Mouse (Mus musculus) gastrocnemius, postnatal 14 days (tissue): ENCODE results near the gene Ahcyl2. TPM values are rescaled to one million over a fixed set of nuclear protein-coding genes. Genes with fewer than 3 reads are reported as not detected.
"Not testable (repeated sequence)": the region's sequence is repeated elsewhere in the genome, so short reads cannot be mapped to it uniquely, and the experiment has no call there.

Experiments used
- DNase-seq: peaks from one replicate; pipeline ENCODE4 v3.0.0; 2021; ENCODE audit warnings: mixed read lengths
- intact Hi-C: fragments of 180-260 bp; cut with DNase I; formaldehyde crosslinking; loops from one replicate; pipeline ENCODE4 v1.15.1; 2025; ENCODE audit warnings: low total_unique reads
- long read RNA-seq, 2 experiments: library from polyadenylated mRNA; stranded (forward); transcript quantifications; one replicate each; pipeline ENCODE4 v2.0.0; 2021
- total RNA-seq, 2 experiments: library from RNA; stranded (reverse); gene quantifications; 2 replicates each; pipeline ENCODE4 v1.2.3; 2021

The Ahcyl2 gene
- total RNA-seq: 10 to 100 TPM in 1 of 2 experiments, 1 to 10 TPM in 1; 9.5 to 10.9 TPM
- long read RNA-seq, experiment 1, partial matches to known transcripts: 1 of 3 reads
- long read RNA-seq, experiment 1, other reads (novel, unspliced or antisense): 2 of 3 reads
- long read RNA-seq, experiment 2, full-length matches to known transcripts: 1 of 4 reads
- long read RNA-seq, experiment 2, partial matches to known transcripts: 0 of 4 reads
- long read RNA-seq, experiment 2, other reads (novel, unspliced or antisense): 3 of 4 reads

DNA sequence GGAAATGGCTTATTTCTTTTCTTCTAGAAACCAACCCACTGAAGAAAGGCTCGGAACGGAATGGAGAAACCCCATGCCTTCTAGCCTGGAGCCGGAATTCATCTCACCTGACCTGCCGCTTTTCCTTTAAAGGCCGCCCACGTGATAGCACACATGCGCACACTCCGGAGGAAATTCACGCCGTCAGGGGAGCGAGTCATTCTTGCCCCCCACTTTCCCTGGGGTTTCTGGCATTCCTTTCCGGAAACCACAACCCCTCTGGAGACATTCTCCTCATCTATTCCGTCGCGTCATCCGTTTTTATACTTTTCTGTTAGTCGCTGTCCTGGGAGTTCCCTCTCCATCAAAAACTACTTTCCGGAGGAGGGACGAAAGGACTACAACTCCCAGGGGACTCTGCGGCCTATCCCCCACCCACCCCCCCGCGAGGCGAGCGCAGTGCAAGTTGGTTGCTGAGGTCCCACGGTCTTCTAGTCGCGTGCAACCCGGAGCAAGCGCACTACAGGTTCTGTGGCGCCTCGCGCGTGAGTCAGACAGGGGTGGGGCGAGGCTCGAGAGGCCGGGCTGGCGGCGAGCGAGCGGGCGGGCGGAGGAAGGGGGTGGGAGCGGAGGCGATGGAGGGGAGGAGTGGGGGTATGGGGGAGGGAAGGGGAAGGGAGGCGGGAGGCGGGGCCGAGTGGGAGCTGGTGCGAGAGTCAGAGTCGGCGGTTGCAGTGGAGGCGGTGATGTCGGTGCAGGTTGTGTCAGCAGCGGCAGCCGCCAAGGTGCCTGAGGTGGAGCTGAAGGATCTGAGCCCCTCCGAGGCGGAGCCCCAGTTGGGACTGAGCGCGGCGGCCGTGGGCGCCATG is at the start of gene Ahcyl2:
Gene Ahcyl2 (plus strand): TSS at position 199 of the 848 bp plus-strand sequence.
- intact Hi-C loops: no loop called here
- peak; percentile 97 for DNase-seq

DNA sequence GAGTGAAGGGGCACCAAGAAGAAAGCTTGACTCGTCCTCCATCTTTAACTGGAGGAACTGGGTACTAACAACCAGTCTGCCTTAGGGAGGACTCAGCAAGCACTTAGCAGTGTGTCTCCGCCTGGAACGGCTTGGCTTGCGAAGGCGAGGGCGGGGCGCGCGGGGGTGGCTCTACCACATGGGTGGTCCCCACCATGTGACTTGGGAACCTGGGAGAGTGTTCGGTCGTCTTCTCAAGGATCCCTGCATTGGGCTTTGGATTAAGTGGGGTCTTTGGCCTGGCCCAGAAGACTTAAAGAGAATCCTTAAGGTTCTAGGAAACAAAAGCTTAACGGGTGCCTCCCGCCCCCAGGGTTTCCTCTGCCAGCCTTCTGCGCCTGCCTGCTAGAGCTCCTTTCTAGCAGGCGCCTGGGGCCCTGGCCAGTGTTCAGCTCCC is 48.9 kb upstream of the Ahcyl2 start:
- DNase-seq: peak; percentile 65
- intact Hi-C loops: no loop called here

- no peak for DNase-seq
- intact Hi-C loops: no loop called here
These were observed 45.9 kb upstream of the Ahcyl2 start for GRCm38 (mm10) chr6:29721890-29722289.

GRCm38 (mm10) chr6:29726576-29727200 is 41.1 kb upstream of the Ahcyl2 start:
- DNase-seq: no peak
- intact Hi-C loops: no loop called here

GRCm38 (mm10) chr6:29728035-29728434 is 39.8 kb upstream of the Ahcyl2 start:
- DNase-seq: no peak
- intact Hi-C loops: no loop called here

GRCm38 (mm10) chr6:29729491-29729890 is 38.3 kb upstream of the Ahcyl2 start:
- intact Hi-C loops: no loop called here
- DNase-seq: no peak

DNA sequence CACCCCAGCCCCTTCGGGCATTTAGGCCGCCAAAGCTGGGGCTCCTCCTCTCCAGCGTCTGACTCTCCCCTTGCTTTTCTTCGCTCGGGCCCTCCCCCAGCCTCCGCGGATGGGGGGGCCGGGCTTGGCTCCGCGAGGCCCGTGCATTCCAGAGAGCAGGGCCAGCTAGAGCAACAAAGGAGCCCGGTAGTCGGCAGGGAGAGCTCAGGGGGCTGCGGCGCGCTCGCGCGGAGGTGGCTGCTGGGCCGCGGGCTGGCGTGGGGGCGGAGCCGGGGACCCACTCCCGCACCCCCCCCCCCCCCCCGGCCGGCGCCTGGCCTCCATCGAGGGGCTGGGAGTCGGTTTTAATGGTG is 32.5 kb upstream of the Ahcyl2 start, which contains the start of gene Smo:
Gene Smo (plus strand): TSS at position 168 of the 353 bp plus-strand sequence.
- peak; percentile 82 for DNase-seq
- intact Hi-C loops: no loop called here

DNA sequence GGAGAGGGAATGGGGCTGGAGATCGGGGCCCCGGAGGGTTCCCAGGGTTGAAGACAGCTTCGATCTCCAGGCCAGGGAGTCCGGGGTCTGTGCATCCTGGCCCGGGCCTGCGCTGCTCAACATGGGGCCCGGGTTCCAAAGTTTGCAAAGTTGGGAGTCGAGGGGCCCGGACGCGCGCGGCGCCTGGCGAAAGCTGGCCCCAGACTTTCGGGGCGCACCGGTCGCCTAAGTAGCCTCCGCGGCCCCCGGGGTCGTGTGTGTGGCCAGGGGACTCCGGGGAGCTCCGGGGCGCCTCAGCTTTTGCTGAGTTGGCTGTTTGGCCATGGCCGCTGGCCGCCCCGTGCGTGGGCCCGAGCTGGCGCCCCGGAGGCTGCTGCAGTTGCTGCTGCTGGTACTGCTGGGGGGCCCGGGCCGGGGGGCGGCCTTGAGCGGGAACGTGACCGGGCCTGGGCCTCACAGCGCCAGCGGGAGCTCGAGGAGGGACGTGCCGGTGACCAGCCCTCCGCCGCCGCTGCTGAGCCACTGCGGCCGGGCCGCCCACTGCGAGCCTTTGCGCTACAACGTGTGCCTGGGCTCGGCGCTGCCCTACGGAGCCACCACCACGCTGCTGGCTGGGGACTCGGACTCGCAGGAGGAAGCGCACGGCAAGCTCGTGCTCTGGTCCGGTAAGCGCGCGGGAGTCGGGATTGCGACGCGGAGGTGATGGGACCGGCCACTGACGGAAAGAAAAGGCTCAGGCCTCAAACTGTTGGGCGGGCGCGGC is 31.9 kb upstream of the Ahcyl2 start:
- intact Hi-C loops: no loop called here
- peak; percentile 73 for DNase-seq

GRCm38 (mm10) chr6:29736610-29737458 is 31.0 kb upstream of the Ahcyl2 start:
- intact Hi-C loops: no loop called here
- no peak for DNase-seq

- DNase-seq: no peak
- intact Hi-C loops: no loop called here
These were observed 16.2 kb upstream of the Ahcyl2 start for GRCm38 (mm10) chr6:29751466-29752152.

- intact Hi-C loops: no loop called here
- no peak for DNase-seq
These were observed 14.5 kb upstream of the Ahcyl2 start for GRCm38 (mm10) chr6:29753336-29753735.

GRCm38 (mm10) chr6:29756001-29756400 is 11.8 kb upstream of the Ahcyl2 start:
- intact Hi-C loops: no loop called here
- DNase-seq: no peak

DNA sequence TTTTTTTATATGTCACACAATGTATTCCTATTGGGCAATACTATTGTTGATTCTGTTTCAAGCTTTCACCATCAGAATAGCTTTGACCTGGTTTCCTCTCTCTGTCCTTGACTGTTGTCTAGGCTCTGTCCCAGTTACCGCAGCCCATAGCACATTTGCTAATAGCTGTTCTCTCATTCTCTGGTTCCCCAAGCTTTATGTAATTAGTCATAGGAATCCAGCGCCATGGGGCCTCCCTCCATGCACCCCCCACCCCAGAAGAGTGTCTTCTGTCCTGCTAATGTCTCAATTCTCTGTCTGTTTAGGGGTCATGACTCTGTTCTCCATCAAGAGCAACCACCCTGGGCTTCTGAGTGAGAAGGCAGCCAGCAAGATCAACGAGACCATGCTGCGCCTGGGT is 11.3 kb upstream of the Ahcyl2 start:
- DNase-seq: no peak
- intact Hi-C loops: no loop called here

- DNase-seq: peak; percentile 68
- intact Hi-C loops: loop anchor here (2.0 kb wide), 1 partner anchor 48 kb away; no protein-coding TSS in a partner anchor
These were observed 9.4 kb upstream of the Ahcyl2 start for GRCm38 (mm10) chr6:29758417-29758816.

DNA sequence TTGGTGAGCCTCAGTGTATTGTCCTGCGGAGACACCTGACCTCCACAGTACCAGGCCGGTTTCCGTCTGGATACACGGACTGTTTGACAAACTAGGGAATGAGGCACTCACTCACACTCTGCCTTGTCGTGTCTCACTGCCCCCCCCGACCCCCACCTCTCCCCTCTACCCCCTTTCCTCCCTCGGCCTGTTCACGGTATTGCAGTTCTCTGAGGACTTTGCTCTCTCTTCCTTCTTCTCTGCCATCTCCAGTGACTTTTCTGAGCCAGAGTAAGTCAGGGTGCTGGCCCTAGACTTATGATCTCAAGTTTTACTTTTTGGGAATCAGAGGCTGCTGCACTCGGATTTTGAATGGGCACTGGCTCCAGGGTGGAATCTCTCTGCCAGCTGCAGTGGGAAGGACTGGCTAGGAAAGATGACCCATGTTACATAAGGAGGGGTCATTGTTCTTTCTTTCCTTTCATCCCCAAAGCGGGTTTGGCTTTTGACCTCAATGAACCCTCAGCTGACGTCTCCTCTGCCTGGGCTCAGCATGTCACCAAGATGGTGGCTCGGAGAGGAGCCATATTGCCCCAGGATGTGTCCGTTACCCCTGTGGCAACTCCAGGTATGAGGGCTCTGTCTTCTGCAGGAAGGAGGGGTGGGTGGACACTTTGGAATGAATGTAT is 8.7 kb upstream of the Ahcyl2 start:
- intact Hi-C loops: loop anchor here (2.0 kb wide), 1 partner anchor 48 kb away; no protein-coding TSS in a partner anchor
- DNase-seq: no peak

DNA sequence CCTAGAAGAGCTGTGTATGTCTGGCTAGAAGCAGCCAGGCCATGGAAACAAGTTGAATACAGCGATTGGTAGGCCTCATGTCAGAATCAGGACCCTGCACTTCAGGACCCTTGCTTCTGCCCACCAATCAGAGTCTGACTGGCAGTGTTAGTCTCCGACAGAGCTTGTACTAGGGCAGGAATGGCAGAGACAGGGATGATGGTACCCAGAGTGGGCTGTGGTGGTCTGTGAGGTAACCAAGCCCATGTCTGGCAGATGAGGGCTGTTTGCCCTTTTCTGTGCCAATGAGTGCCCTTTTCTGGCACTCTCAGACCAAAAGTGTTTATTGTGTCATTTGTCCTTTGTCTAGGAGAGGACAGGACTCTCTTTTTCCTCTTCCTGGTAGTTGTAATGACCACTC is 7.4 kb upstream of the Ahcyl2 start:
- not testable (repeated sequence) for DNase-seq
- intact Hi-C loops: loop anchor here (5.0 kb wide), 1 partner anchor 57 kb away; no protein-coding TSS in a partner anchor

DNA sequence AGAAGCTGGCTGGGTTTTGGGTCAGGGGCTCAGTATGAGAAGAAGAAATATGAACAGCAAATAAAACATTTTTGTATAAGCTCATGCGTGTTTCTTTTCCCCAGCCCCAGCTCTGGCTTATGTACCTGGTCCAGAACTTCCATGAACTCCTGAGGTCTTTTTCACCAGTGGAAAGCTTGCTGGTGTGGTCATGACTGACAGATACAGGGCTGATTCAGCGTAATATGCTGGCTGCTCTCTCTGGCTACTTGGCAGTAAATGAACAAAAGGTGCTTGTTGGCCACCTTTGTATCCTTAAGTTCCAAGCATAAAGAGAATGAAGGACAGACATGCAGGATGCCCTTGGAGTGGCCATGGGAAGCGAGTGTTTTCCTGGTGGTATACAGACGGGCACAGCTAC is 6.5 kb upstream of the Ahcyl2 start:
- intact Hi-C loops: loop anchor here (5.0 kb wide), 1 partner anchor 56 kb away; no protein-coding TSS in a partner anchor
- no peak for DNase-seq
